Comparison of ENCODE assay signal across 16 mouse cellular contexts in the genomic region with DNA sequence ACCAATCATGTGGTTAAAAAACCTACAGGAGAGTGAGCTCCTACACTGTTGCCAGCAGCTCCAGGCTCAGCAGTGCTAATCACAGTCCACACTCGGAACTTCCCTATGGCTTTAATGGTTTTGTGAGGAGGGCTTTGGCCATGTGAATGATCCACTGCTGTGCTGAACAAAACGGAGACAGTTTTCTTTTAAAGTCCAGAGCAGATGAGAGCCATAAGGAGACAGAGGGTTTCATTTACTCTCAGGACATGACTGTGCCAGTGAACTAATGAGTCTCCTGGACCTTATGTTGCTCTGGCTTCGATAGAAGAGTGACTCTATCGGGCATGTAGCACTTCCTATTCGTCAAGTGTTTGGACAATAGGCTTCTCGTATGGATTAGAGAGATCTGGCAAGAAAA. TPM values are rescaled to one million over a fixed set of nuclear protein-coding genes. Genes with fewer than 3 reads are reported as not detected.
DNase-seq lines count a peak whose midpoint lies in the region; ATAC-seq and TF ChIP-seq lines count a peak whose summit lies in the region.
"Had no signal": no experiment of that assay in that cellular context is flagged by ENCODE, and none has a peak within 500 bp of the region (broad histone marks: within the 10 kb centered on the region; RNA-seq: fewer than 3 reads in every experiment).

No protein-coding gene starts in this region.

- no peak overlapping the region for H3K4me3 ChIP-seq in embryonic facial prominence, embryonic 11.5 days (ENCODE audit: low read depth, low read length)
- H3K4me3 ChIP-seq in embryonic facial prominence, embryonic 10.5 days = no peak overlapping the region
- H3K4me3 ChIP-seq in midbrain, postnatal 0 days (ENCODE audit: low read depth, low read length) = no peak overlapping the region
- no peak overlapping the region for H3K4me3 ChIP-seq in midbrain, embryonic 16.5 days (ENCODE audit: low read depth, low read length)
- H3K4me3 ChIP-seq: embryonic facial prominence, embryonic 15.5 days; limb, embryonic 13.5 days had no signal

- WGBS in embryonic facial prominence, embryonic 11.5 days = 41% methylated on average over 6 of the region's 6 CpGs
- 44% methylated on average over 6 of the region's 6 CpGs for WGBS in embryonic facial prominence, embryonic 10.5 days
- 21% methylated on average over 6 of the region's 6 CpGs for WGBS in midbrain, postnatal 0 days
- 12% methylated on average over 6 of the region's 6 CpGs for WGBS in midbrain, embryonic 16.5 days

- no peaks in the 10 kb centered on the region for H3K4me1 ChIP-seq in embryonic facial prominence, embryonic 11.5 days (ENCODE audit: control insufficient read depth, insufficient read depth, low read length)
- peaks cover 8% of the 10 kb centered on the region for H3K4me1 ChIP-seq in embryonic facial prominence, embryonic 10.5 days
- no peaks in the 10 kb centered on the region for H3K4me1 ChIP-seq in midbrain, postnatal 0 days (ENCODE audit: insufficient read depth, low read length)
- peaks cover 2% of the 10 kb centered on the region; the same call in 1 of the 2 replicates for H3K4me1 ChIP-seq in midbrain, embryonic 16.5 days (ENCODE audit: control insufficient read depth, insufficient read depth, low read length)
- H3K4me1 ChIP-seq: embryonic facial prominence, embryonic 15.5 days had no signal

- H3K27ac ChIP-seq in embryonic facial prominence, embryonic 11.5 days (replicated peaks; ENCODE audit: low read depth, low read length) = no peak overlapping the region
- no peak overlapping the region for H3K27ac ChIP-seq in embryonic facial prominence, embryonic 10.5 days (replicated peaks)
- H3K27ac ChIP-seq in midbrain, postnatal 0 days (ENCODE audit: low read depth, low read length) = no peak overlapping the region
- H3K27ac ChIP-seq in midbrain, embryonic 16.5 days (ENCODE audit: low read length) = no peak overlapping the region
- H3K27ac ChIP-seq: embryonic facial prominence, embryonic 15.5 days; limb, embryonic 13.5 days had no signal

- no peak overlapping the region for H3K9ac ChIP-seq in embryonic facial prominence, embryonic 11.5 days (replicated peaks; ENCODE audit: low read length)
- no peak overlapping the region for H3K9ac ChIP-seq in midbrain, postnatal 0 days (replicated peaks; ENCODE audit: low read length, poor library complexity, severe bottlenecking)
- H3K9ac ChIP-seq in midbrain, embryonic 16.5 days (ENCODE audit: low read depth, low read length) = no peak overlapping the region
- H3K9ac ChIP-seq: embryonic facial prominence, embryonic 15.5 days; limb, embryonic 13.5 days had no signal

- TF ChIP-seq CTCF in midbrain, postnatal 0 days (IDR thresholded peaks at IDR 0.05) = no peak

- H3K4me2 ChIP-seq in embryonic facial prominence, embryonic 11.5 days (ENCODE audit: low read depth, low read length) = no peak overlapping the region
- no peak overlapping the region for H3K4me2 ChIP-seq in midbrain, postnatal 0 days (ENCODE audit: low read depth, low read length, poor library complexity, severe bottlenecking)
- no peak overlapping the region for H3K4me2 ChIP-seq in midbrain, embryonic 16.5 days (ENCODE audit: low read length)
- H3K4me2 ChIP-seq: embryonic facial prominence, embryonic 15.5 days; heart, embryonic 11.5 days; limb, embryonic 13.5 days had no signal

- DNase-seq in embryonic facial prominence, embryonic 11.5 days (ENCODE audit: low spot score) = peak; percentile 5
- no peak for DNase-seq in embryonic facial prominence, embryonic 10.5 days (ENCODE audit: low spot score)
- peak; percentile 57 for DNase-seq in midbrain, postnatal 0 days (ENCODE audit: low spot score)
- peak; percentile 48 to 66 for DNase-seq in cerebellum, postnatal 10 days
- DNase-seq in spleen, postnatal 10 days (ENCODE audit: low spot score in 2 of 2) = no peak
- DNase-seq in natural killer cell, adult 2 months (ENCODE audit: low spot score in 2 of 2) = no peak
- DNase-seq: adrenal gland, adult 8-10 months; gastrocnemius, postnatal 10 days; kidney, postnatal 4 days; lung, postnatal 4 days; thymus, adult 18-20 months had no signal

- no peaks in the 10 kb centered on the region for H3K36me3 ChIP-seq in embryonic facial prominence, embryonic 11.5 days (replicated peaks; ENCODE audit: control insufficient read depth, insufficient read depth, low read depth, low read length)
- no peaks in the 10 kb centered on the region for H3K36me3 ChIP-seq in embryonic facial prominence, embryonic 10.5 days (replicated peaks)
- no peaks in the 10 kb centered on the region for H3K36me3 ChIP-seq in midbrain, postnatal 0 days (ENCODE audit: insufficient read depth, low read length)
- H3K36me3 ChIP-seq in midbrain, embryonic 16.5 days (ENCODE audit: control insufficient read depth, insufficient read depth, low read length) = no peaks in the 10 kb centered on the region
- H3K36me3 ChIP-seq: embryonic facial prominence, embryonic 15.5 days; limb, embryonic 13.5 days had no signal

- H3K9me3 ChIP-seq in embryonic facial prominence, embryonic 11.5 days (replicated peaks; ENCODE audit: control insufficient read depth, low read length) = no peaks in the 10 kb centered on the region
- no peaks in the 10 kb centered on the region for H3K9me3 ChIP-seq in embryonic facial prominence, embryonic 10.5 days
- no peaks in the 10 kb centered on the region for H3K9me3 ChIP-seq in midbrain, postnatal 0 days (ENCODE audit: low read length)
- no peaks in the 10 kb centered on the region for H3K9me3 ChIP-seq in midbrain, embryonic 16.5 days (replicated peaks; ENCODE audit: control insufficient read depth, low read length, poor library complexity, severe bottlenecking)
- H3K9me3 ChIP-seq: embryonic facial prominence, embryonic 15.5 days; limb, embryonic 13.5 days had no signal

- ATAC-seq in embryonic facial prominence, embryonic 11.5 days (replicated peaks; ENCODE audit: insufficient number of reproducible peaks, low FRiP score, low TSS enrichment, low read depth) = no peak
- no peak for ATAC-seq in midbrain, postnatal 0 days (ENCODE audit: low FRiP score)
- no peak for ATAC-seq in midbrain, embryonic 16.5 days
- no peak for ATAC-seq in megakaryocyte-erythroid progenitor cell, adult 5-6 weeks (replicated peaks; ENCODE audit: low FRiP score, low TSS enrichment, poor library complexity, severe bottlenecking)

- no peaks in the 10 kb centered on the region for H3K27me3 ChIP-seq in embryonic facial prominence, embryonic 11.5 days (ENCODE audit: control insufficient read depth, insufficient read depth, low read length)
- H3K27me3 ChIP-seq in embryonic facial prominence, embryonic 10.5 days (replicated peaks; ENCODE audit: low read depth, poor library complexity, severe bottlenecking) = no peaks in the 10 kb centered on the region
- no peaks in the 10 kb centered on the region for H3K27me3 ChIP-seq in midbrain, postnatal 0 days (ENCODE audit: insufficient read depth, low read length)
- no peaks in the 10 kb centered on the region for H3K27me3 ChIP-seq in midbrain, embryonic 16.5 days (ENCODE audit: control insufficient read depth, insufficient read depth, low read depth, low read length)
- H3K27me3 ChIP-seq: embryonic facial prominence, embryonic 15.5 days; limb, embryonic 13.5 days had no signal

RNA-seq across cellular contexts. Expression of gene 2300009A05Rik, which starts 21.4 kb away (rescaled TPM):
- polyA plus RNA-seq in embryonic facial prominence, embryonic 11.5 days (2014; fragmentation: Nextera tagmentation; extraction: Ambion mirVana) = 37.3 and 37.7 TPM in 2 replicates
- polyA plus RNA-seq in embryonic facial prominence, embryonic 10.5 days (2016; fragmentation: Nextera tagmentation; extraction: Ambion mirVana) = 37.8 and 38.3 TPM in 2 replicates
- 45.8 and 54.1 TPM in 2 replicates for total RNA-seq in midbrain, postnatal 0 days (2014; rRNA removed)
- polyA plus RNA-seq in midbrain, postnatal 0 days (2015; fragmentation: Nextera tagmentation; extraction: Ambion mirVana) = 82.8 and 98.4 TPM in 2 replicates
- 60.2 and 61.7 TPM in 2 replicates for polyA plus RNA-seq in midbrain, embryonic 16.5 days (2015; fragmentation: Nextera tagmentation; extraction: Ambion mirVana)
- 11.4 and 22.5 TPM in 2 replicates for total RNA-seq in megakaryocyte-erythroid progenitor cell, adult 5-6 weeks (2014; fragmentation: Nextera tagmentation)
- total RNA-seq in megakaryocyte-erythroid progenitor cell, adult 5-6 weeks (2017) = 5.1 and 12.0 TPM in 2 replicates

RNA-seq across cellular contexts. Expression of gene Map2k5, which starts 42.7 kb away (rescaled TPM):
- polyA plus RNA-seq in embryonic facial prominence, embryonic 11.5 days (2014; fragmentation: Nextera tagmentation; extraction: Ambion mirVana) = 35.4 and 43.3 TPM in 2 replicates
- 34.4 and 37.7 TPM in 2 replicates for polyA plus RNA-seq in embryonic facial prominence, embryonic 10.5 days (2016; fragmentation: Nextera tagmentation; extraction: Ambion mirVana)
- total RNA-seq in midbrain, postnatal 0 days (2014; rRNA removed) = 22.4 and 23.4 TPM in 2 replicates
- 32.7 and 35.0 TPM in 2 replicates for polyA plus RNA-seq in midbrain, postnatal 0 days (2015; fragmentation: Nextera tagmentation; extraction: Ambion mirVana)
- 31.2 and 33.2 TPM in 2 replicates for polyA plus RNA-seq in midbrain, embryonic 16.5 days (2015; fragmentation: Nextera tagmentation; extraction: Ambion mirVana)
- 16.6 and 26.5 TPM in 2 replicates for total RNA-seq in megakaryocyte-erythroid progenitor cell, adult 5-6 weeks (2014; fragmentation: Nextera tagmentation)
- total RNA-seq in megakaryocyte-erythroid progenitor cell, adult 5-6 weeks (2017) = 11.3 and 11.8 TPM in 2 replicates

Comparison
In these comparisons a context has a peak if more than half of its experiments do, and no peak if none do; other contexts are left out.
1. DNase-seq: peak in embryonic facial prominence, embryonic 11.5 days (single experiment), midbrain, postnatal 0 days (single experiment) and cerebellum, postnatal 10 days (2 of 2); none in embryonic facial prominence, embryonic 10.5 days (single experiment), spleen, postnatal 10 days (0 of 2) and natural killer cell, adult 2 months (0 of 2).